Mouse (Mus musculus): ENCODE data around the gene Gnl3l.

- TF ChIP-seq EP300 (IDR thresholded peaks at IDR 0.05; ENCODE audit: low read depth) (no peak), CTCF (IDR thresholded peaks at IDR 0.05; ENCODE audit: low read depth) (no peak)
These were observed 61.1 kb downstream of the Gnl3l start for GRCm38 (mm10) chrX:150956016-150956415.
